Mouse (Mus musculus): ENCODE results near the gene Rph3al.

DNA sequence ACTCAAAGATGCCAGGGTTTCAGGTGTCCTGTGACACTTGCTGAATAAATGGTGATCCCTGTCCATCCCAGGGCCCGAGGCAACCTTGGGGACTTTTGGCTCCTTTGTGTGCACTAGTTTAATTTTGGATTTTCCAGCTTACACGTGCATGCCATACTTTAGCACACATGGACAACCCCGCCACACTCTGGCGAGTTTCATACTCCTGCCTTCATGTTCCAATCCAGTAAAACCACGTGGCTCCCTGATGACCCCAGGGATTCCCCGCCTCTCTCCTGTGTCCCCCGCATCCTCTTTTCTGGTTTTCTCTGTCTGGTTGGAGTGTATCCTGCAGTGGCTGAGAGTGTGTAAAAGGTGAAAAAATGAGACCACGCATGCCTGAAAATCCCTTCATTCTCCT lies 110.8 kb downstream of the Rph3al start:
- TF ChIP-seq POLR2A (IDR thresholded peaks at IDR 0.05; ENCODE audit: low read depth, low read length) = no peak
- TF ChIP-seq CTCF (IDR thresholded peaks at IDR 0.05; ENCODE audit: extremely low read depth, insufficient read depth, insufficient read length, insufficient replicate concordance) = no peak
